18 mouse cellular contexts compared by ENCODE assay signal in the genomic region with DNA sequence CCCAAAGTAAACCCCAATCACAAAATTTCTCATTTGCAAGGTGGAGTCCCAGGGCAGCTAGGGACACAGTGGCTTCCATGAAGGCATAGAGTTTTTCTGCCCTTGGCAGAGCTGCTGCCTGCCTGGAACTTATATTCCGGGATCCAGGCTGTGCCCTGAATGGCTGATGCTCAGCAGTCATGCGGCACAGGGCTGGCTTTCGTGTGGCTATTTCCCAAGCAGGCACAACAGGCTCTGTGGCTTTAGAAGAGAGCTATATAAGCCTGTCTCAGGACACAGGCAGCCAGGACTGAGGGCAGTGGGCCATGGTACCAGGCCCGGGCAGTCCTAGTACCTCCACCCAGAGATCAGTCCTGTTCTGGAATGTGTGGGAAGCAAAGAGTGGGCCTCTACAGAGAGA.
DNase-seq lines count a peak whose midpoint lies in the region; ATAC-seq and TF ChIP-seq lines count a peak whose summit lies in the region.
"Had no signal": no experiment of that assay in that cellular context is flagged by ENCODE, and none has a peak within 500 bp of the region (broad histone marks: within the 10 kb centered on the region; RNA-seq: fewer than 3 reads in every experiment).

No protein-coding gene starts in this region.

- 67% methylated on average over 4 of the region's 4 CpGs for WGBS in hindbrain, postnatal 0 days
- WGBS in hindbrain, embryonic 12.5 days, result 91% methylated on average over 4 of the region's 4 CpGs
- 77% methylated on average over 4 of the region's 4 CpGs for WGBS in liver, postnatal 0 days (ENCODE audit: insufficient replicate concordance)
- 83% methylated on average over 4 of the region's 4 CpGs for WGBS in liver, embryonic 12.5 days (ENCODE audit: insufficient replicate concordance)

- CTCF ChIA-PET in Patski (lab: Charles Lee), result interaction anchor here (1.1 to 2.8 kb wide), 3 partner anchors 11 to 66 kb away, joined by 3 to 13 read pairs (median 4); no protein-coding TSS in a partner anchor

- H3K4me1 ChIP-seq in hindbrain, postnatal 0 days (ENCODE audit: insufficient read depth, low read length), result no peaks in the 10 kb centered on the region
- H3K4me1 ChIP-seq in hindbrain, embryonic 12.5 days, result no peaks in the 10 kb centered on the region
- peaks cover 57% of the 10 kb centered on the region for H3K4me1 ChIP-seq in liver, postnatal 0 days (ENCODE audit: insufficient read depth)
- H3K4me1 ChIP-seq in liver, embryonic 12.5 days, result peaks cover 35% of the 10 kb centered on the region

- no peaks in the 10 kb centered on the region for H3K9me3 ChIP-seq in hindbrain, postnatal 0 days (ENCODE audit: low read length)
- H3K9me3 ChIP-seq in hindbrain, embryonic 12.5 days (replicated peaks), result no peaks in the 10 kb centered on the region
- no peaks in the 10 kb centered on the region for H3K9me3 ChIP-seq in liver, postnatal 0 days (ENCODE audit: low read length)
- no peaks in the 10 kb centered on the region for H3K9me3 ChIP-seq in liver, embryonic 12.5 days (replicated peaks)
- H3K9me3 ChIP-seq: forebrain, embryonic 12.5 days; heart, embryonic 10.5 days had no signal

- H3K4me3 ChIP-seq in hindbrain, postnatal 0 days (ENCODE audit: low read length), result no peak overlapping the region
- H3K4me3 ChIP-seq in hindbrain, embryonic 12.5 days, result no peak overlapping the region
- H3K4me3 ChIP-seq in liver, postnatal 0 days (ENCODE audit: low read depth, low read length), result no peak overlapping the region
- no peak overlapping the region for H3K4me3 ChIP-seq in liver, embryonic 12.5 days
- H3K4me3 ChIP-seq: forebrain, embryonic 12.5 days; heart, embryonic 10.5 days had no signal

- H3K27me3 ChIP-seq in hindbrain, postnatal 0 days (ENCODE audit: insufficient read depth, low read length), result no peaks in the 10 kb centered on the region
- H3K27me3 ChIP-seq in hindbrain, embryonic 12.5 days, result no peaks in the 10 kb centered on the region
- no peaks in the 10 kb centered on the region for H3K27me3 ChIP-seq in liver, postnatal 0 days (ENCODE audit: insufficient read depth, low read length)
- H3K27me3 ChIP-seq in liver, embryonic 12.5 days (replicated peaks), result no peaks in the 10 kb centered on the region
- H3K27me3 ChIP-seq in Patski, result no peaks in the 10 kb centered on the region
- H3K27me3 ChIP-seq: forebrain, embryonic 12.5 days had no signal

- no peaks in the 10 kb centered on the region for H3K36me3 ChIP-seq in hindbrain, postnatal 0 days (ENCODE audit: insufficient read depth, low read length)
- peaks cover 11% of the 10 kb centered on the region for H3K36me3 ChIP-seq in hindbrain, embryonic 12.5 days
- H3K36me3 ChIP-seq in liver, postnatal 0 days (replicated peaks; ENCODE audit: insufficient read depth, low read length), result peaks cover 27% of the 10 kb centered on the region
- peaks cover 18% of the 10 kb centered on the region for H3K36me3 ChIP-seq in liver, embryonic 12.5 days

- in situ Hi-C loops in Patski (cut with MboI; ENCODE audit: low pct_unique_long_range_greater_than_20kb), result no loop called here

- H3K27ac ChIP-seq in hindbrain, postnatal 0 days, result no peak overlapping the region
- no peak overlapping the region for H3K27ac ChIP-seq in hindbrain, embryonic 12.5 days
- H3K27ac ChIP-seq in liver, postnatal 0 days (ENCODE audit: low read depth), result peak overlapping the region; percentile 29
- no peak overlapping the region for H3K27ac ChIP-seq in liver, embryonic 12.5 days
- H3K27ac ChIP-seq: forebrain, embryonic 12.5 days; heart, embryonic 10.5 days had no signal

- ATAC-seq in hindbrain, postnatal 0 days, result peak; percentile 43; the same call in 1 of the 2 replicates
- no peak for ATAC-seq in hindbrain, embryonic 12.5 days (ENCODE audit: low FRiP score)
- ATAC-seq in liver, postnatal 0 days, result peak; percentile 14; the same call in 1 of the 2 replicates
- ATAC-seq in liver, embryonic 12.5 days, result no peak
- peak; percentile 71 for ATAC-seq in Patski
- ATAC-seq: hindbrain, embryonic 16.5 days had no signal

- DNase-seq in hindbrain, postnatal 0 days (ENCODE audit: low spot score), result no peak
- no peak for DNase-seq in liver, postnatal 0 days
- DNase-seq in Patski (ENCODE audit: low read depth, low spot score), result no peak
- DNase-seq in kidney, postnatal 25 days, result peak; percentile 46 to 83
- no peak for DNase-seq in spleen, adult 18-20 months
- DNase-seq: adrenal gland, postnatal 14 days; cerebellum, adult 18-20 months; cerebellum, postnatal 36 days; gastrocnemius, postnatal 25 days; heart, postnatal 14 days; lung, adult 18-20 months; right cerebral cortex, adult 18-20 months; thymus, postnatal 25 days had no signal

- TF ChIP-seq CTCF in hindbrain, postnatal 0 days (IDR thresholded peaks at IDR 0.05; ENCODE audit: low read depth), result no peak
- no peak for TF ChIP-seq CTCF in liver, postnatal 0 days (IDR thresholded peaks at IDR 0.05; ENCODE audit: low read depth)
- TF ChIP-seq CTCF in Patski (IDR thresholded peaks at IDR 0.05), result no peak

- no peak overlapping the region for H3K4me2 ChIP-seq in hindbrain, postnatal 0 days (ENCODE audit: low read depth, low read length)
- no peak overlapping the region for H3K4me2 ChIP-seq in hindbrain, embryonic 12.5 days (replicated peaks)
- no peak overlapping the region for H3K4me2 ChIP-seq in liver, postnatal 0 days (ENCODE audit: low read depth, low read length)
- no peak overlapping the region for H3K4me2 ChIP-seq in liver, embryonic 12.5 days
- H3K4me2 ChIP-seq: forebrain, embryonic 12.5 days had no signal

- no peak for TF ChIP-seq EP300 in liver, postnatal 0 days (IDR thresholded peaks at IDR 0.05; ENCODE audit: low read depth)

- POLR2A ChIA-PET in Patski (lab: Charles Lee), result interaction anchor here (0.8 to 2.2 kb wide), 3 partner anchors 11 to 14 kb away, joined by 3 to 8 read pairs (median 5); no protein-coding TSS in a partner anchor

- no peak overlapping the region for H3K9ac ChIP-seq in hindbrain, postnatal 0 days (replicated peaks; ENCODE audit: low read length)
- no peak overlapping the region for H3K9ac ChIP-seq in hindbrain, embryonic 12.5 days
- no peak overlapping the region; the same call in 1 of the 2 replicates for H3K9ac ChIP-seq in liver, postnatal 0 days (replicated peaks)
- H3K9ac ChIP-seq in liver, embryonic 12.5 days, result no peak overlapping the region
- H3K9ac ChIP-seq: forebrain, embryonic 12.5 days had no signal

Comparison
In these comparisons a context has a peak if more than half of its experiments do, and no peak if none do; other contexts are left out.
1. ATAC-seq: peak in hindbrain, postnatal 0 days (single experiment), liver, postnatal 0 days (single experiment) and Patski (single experiment); none in hindbrain, embryonic 12.5 days (single experiment) and liver, embryonic 12.5 days (single experiment).
2. DNase-seq: peak in kidney, postnatal 25 days (2 of 2); none in hindbrain, postnatal 0 days (single experiment), liver, postnatal 0 days (single experiment), Patski (single experiment) and spleen, adult 18-20 months (0 of 2).